Mouse (Mus musculus) ES-CJ7 (cell line): ENCODE results near the gene Dse.

Experiments used
- DNase-seq: peaks from one replicate; pipeline ENCODE4 v3.0.0; 2011; ENCODE audit warnings: low read depth, low spot score

Dse gene

DNA sequence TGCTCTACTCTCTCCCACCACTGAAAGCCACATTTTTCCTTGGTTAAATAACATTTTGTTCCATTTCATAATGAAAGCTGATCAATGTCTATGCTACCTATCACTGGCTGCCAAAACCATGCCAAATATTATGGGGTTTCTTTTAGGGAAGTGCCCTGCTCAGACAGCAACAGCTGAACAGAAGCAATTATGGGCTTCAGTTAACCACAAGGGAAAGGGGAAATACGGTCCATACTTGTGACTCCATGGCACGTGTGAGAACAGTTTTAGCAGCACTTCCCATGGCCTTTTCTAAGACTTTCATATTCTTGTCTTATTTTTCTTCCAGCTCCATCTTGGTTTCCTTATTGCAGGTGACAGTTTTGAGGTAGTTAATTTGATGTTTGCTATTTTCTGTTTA is 76.2 kb downstream of the Dse start:
- DNase-seq = no peak

DNA sequence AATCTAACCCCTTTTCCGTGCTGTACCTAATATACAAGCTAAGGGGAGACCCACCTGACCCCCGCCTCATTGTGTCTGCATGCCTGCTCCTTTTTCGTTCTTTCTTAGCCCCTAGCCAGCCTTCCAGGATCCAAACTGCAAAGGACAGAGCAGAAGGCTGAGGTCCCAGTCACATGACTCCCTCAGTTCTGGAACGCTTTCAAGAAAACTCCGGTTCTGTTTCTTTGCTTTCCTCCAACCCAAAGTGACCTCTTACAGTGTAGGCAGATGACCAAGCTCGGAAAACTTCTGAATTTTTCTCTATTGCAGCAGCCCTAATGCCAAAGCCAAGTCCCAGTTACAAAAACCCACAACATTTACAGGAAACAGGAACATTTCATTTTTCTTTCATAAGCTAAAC is 79.1 kb downstream of the Dse start:
- DNase-seq = no peak

DNA sequence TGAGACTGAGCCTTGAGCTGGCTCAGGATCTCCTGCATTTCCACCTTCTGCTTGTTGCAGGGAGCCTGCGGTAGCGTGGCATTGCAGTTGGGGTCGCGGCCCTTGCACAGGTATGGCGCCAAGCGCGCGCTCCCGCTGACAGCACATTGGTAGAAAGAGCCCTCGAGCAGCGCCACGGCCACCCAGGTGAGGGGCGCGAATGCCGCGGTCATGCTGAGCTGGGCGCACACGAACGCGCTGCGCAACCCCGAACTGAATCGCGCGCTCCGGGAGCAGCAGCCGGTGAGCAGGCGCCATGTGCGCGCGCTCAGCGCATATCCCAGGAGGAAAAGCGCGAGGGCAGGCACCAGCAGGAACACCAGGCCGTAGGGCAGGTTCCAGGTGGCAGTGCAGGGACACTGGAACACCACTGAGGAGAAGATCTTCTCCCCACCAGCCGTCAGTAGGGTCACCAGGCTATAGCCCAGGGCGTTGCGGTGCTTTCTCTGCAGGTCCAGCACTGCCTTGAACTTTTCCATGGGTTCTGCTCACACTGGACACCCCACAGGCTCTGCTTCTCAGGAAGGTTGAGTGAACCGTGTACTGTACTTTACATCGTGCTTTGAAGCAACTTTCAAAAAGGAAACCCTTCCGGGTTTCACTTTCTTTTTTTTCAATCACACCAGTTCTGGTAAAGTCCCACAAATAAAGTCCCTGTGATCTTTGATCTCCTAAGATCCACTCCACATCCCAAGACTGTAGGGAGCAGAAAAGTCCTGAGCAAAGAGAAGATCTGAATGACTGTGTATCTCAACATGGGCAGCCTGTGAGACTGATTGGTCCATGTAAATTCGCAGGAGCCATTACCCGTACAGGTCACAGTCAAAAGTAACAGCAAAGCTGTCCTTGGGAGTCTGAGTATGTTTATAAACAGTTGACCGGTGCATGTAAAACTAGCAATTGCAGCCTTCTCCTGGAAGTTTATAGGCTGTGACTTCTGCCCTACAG is 79.8 kb downstream of the Dse start, which contains the start of gene Calhm6:
Calhm6 (minus strand) TSS at position 593 of the 987 bp plus-strand sequence.
- DNase-seq = peak; percentile 67

DNA sequence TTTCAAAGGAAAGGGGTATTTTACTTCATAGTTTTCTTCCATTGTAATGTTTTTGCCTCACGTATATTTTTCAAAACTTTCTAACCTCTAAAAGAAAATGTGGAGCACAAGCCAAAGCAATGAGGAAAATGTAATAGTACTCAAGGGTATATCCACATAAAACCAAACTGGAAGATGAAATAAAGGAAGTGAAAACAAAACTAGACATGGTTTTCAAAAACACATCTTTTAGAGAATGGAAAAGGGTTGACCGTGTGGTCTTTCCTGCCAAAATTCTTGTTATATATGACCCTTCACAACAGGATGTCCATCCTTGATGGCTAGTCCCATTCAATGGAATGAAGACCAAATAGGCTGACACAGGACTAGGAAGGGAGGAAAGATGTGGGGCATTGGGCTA is 89.1 kb downstream of the Dse start:
- DNase-seq = no peak

DNA sequence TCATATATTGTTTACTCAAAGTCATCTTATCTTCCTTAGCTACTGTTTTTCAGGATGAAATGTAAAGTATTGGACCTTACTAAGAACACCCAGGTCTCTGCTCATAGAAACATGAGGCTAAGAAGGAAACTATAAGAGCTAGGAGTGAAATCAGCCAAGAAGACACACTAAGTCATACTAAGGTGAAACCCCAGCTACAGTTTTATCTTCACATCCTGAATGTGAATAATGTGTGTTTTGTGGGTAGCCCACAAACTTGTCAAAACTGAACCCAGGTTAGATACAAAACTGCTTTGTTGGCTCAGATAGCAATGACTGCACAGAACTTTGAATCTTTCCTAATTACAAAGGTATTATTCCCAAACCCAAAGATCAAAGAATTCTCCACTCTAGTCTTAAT is 89.7 kb downstream of the Dse start:
- DNase-seq = no peak

DNA sequence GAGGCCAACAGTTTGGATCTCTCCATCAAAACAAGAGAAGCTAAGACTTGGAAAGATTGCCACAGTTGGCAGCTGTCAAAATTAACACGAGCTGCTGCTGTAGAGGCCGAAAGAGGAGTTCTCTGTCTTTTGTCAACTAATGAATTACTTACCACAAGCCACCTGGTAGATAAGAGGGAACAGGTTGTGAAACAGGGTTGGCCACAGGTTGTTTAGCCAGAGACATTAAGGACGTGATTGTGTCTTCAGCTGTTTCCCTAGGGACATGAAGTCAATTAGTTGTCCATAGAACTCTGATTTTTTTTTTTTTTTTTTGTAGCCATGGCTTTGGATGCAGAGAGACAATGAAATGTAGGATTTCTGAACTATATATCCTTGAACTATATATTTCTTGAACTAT is 90.4 kb downstream of the Dse start:
- no peak for DNase-seq

DNA sequence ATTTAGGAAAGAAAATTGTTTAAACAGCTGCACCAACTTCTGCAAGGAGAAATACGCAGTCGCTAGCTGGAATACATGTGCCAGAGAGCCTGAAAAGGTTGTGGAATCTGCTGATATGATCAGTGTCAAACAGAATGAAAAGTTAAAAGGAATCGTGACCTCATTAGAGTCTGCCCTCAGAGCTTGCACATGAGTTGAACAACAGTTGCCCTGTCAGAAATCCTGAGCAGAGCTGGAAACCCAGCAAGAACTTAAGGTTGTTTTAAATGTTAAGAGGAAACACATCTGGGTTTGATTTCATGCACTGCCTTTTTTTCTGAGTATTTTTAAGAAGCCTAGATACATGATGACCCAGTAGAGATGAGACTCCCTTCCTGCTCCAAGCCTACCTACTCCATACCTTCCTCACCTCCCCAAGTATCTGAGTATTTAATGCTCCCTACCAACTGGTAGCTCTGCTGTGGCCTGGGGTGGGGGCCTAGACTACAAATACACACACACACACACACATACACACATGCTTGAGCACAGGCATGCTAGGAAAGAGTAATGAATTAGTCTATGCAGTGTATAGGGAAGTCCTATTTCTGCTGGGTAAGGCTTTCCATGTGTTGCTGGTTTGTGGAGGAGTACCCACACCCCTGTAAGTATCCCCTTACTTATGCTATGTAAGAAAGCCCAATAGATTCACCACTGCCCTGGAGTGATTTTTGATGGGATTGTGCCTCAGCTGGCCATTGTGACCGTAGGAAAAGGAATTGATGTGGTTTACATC is 95.4 kb downstream of the Dse start:
- no peak for DNase-seq

DNA sequence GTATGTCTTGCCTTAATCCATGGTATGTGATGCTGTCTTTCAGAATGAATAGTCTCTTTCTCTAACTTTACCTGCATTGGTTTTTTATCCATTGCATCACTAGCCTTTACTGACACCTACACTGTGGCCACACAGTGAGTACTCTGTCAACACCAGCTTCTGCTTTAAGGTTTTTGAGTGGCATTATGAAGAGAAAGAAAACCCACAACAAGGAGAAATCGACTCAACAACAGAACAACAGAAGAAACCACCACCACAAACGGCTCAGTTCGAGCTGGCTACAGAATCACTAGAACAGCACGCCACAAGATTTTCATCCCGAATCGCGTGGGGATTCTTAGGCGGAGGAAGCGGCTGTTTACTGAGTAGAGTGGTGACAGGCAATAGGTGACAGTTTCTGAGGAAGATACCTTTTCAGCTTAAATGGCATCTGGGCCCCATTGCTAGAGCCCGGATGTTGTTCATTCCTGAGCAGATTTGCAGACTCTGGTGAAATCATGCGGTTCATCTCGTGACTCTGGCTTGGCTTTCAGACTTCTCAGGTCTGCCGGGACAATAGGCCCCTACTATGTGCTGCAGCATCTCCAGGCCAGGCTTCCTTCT is 96.6 kb downstream of the Dse start:
- no peak for DNase-seq
